Mouse (Mus musculus): ENCODE measurements at regions not wholly inside any gene's neighbourhood (a gene's known extent, or its start where the extent isn't known, plus 50 kb on each side); places are given as distances from the start of the nearest gene placed in this dataset.

DNA sequence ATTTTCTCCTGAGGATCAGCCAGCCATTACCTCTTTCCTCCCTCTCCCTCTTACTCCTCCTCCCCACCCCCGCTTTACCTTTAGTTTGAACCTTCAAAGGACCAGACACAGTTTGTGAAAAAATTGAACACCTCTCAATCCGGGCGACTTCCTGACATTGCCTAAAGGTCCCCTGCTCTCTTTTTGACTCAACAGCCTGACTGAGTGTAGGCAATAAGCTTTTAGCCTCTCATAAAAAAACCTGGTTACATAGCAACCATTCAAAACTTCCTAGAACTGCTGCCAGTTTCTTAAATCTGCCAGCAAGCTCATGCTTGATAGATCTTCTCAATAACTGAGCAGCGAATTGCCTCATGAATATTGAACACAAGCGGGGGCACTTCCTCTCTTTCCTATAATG lies 71.7 kb downstream of the Zfp945 start:
- no peak overlapping the region for H3K27ac ChIP-seq (replicated peaks)
- peaks cover 24% of the 10 kb centered on the region for H3K9me3 ChIP-seq
- H3K4me1 ChIP-seq: no peaks in the 10 kb centered on the region
- H3K4me2 ChIP-seq: no peak overlapping the region
- no peak for ATAC-seq (ENCODE audit: extremely low read depth, insufficient number of reproducible peaks, low FRiP score, low TSS enrichment)
- peaks cover 19% of the 10 kb centered on the region for H3K36me3 ChIP-seq
- H3K4me3 ChIP-seq: no peak overlapping the region
- H3K27me3 ChIP-seq (replicated peaks): no peaks in the 10 kb centered on the region
- no peak overlapping the region for H3K9ac ChIP-seq
- WGBS: 75% methylated on average over 5 of the region's 5 CpGs

DNA sequence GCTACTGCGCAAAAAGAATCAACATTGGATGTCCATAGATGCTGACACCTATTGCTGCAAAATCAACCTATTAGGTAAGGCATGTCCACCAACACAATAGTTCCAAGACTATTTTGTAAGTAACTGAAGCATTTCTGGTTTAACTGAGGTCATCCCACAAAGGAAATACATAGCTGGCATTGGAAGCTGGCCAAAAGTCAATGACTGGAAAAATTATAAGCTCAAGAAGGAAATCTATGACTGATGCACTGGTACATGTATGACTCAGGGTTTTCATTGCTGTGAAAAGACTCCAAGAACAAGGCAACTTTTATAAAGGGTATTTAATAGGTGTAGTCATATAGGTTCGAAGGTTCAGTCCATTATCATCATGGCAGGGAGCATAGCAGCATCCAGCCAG lies 82.5 kb downstream of the Zfp945 start:
- peaks cover 54% of the 10 kb centered on the region for H3K36me3 ChIP-seq
- ATAC-seq (ENCODE audit: extremely low read depth, insufficient number of reproducible peaks, low FRiP score, low TSS enrichment): no peak
- H3K4me2 ChIP-seq: no peak overlapping the region
- H3K4me1 ChIP-seq: no peaks in the 10 kb centered on the region
- H3K9ac ChIP-seq: no peak overlapping the region
- WGBS: 92% methylated on average over 2 of the region's 2 CpGs
- no peaks in the 10 kb centered on the region for H3K27me3 ChIP-seq (replicated peaks)
- H3K9me3 ChIP-seq: peaks cover 22% of the 10 kb centered on the region; the same call in 1 of the 2 replicates
- H3K4me3 ChIP-seq: no peak overlapping the region
- no peak overlapping the region for H3K27ac ChIP-seq (replicated peaks)

DNA sequence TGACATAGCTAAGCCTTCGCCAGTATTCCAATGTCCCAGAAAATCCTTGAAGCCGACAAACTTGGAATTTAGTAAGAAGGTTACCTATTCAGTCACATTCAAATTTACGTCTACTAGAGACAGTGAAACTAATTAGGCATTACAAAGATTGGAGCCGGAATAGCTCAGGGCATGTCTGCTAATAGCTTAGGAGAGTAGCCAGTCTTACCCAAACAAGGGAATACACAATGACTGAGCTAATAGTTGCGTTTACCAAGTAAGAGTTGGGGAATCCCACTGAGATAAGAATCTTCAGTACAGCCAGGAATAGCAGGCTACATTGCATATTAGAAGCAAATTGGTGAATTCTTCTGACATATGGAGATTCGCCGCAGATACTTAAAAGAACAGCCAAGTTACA lies 121.2 kb downstream of the Zfp945 start:
- no peak for ATAC-seq (ENCODE audit: extremely low read depth, insufficient number of reproducible peaks, low FRiP score, low TSS enrichment)
- H3K4me3 ChIP-seq: no peak overlapping the region
- WGBS: 52% methylated on average over 7 of the region's 7 CpGs
- H3K36me3 ChIP-seq: no peaks in the 10 kb centered on the region
- no peak overlapping the region for H3K9ac ChIP-seq
- no peaks in the 10 kb centered on the region for H3K27me3 ChIP-seq (replicated peaks)
- no peaks in the 10 kb centered on the region for H3K4me1 ChIP-seq
- H3K27ac ChIP-seq (replicated peaks): no peak overlapping the region
- no peaks in the 10 kb centered on the region for H3K9me3 ChIP-seq
- H3K4me2 ChIP-seq: no peak overlapping the region

DNA sequence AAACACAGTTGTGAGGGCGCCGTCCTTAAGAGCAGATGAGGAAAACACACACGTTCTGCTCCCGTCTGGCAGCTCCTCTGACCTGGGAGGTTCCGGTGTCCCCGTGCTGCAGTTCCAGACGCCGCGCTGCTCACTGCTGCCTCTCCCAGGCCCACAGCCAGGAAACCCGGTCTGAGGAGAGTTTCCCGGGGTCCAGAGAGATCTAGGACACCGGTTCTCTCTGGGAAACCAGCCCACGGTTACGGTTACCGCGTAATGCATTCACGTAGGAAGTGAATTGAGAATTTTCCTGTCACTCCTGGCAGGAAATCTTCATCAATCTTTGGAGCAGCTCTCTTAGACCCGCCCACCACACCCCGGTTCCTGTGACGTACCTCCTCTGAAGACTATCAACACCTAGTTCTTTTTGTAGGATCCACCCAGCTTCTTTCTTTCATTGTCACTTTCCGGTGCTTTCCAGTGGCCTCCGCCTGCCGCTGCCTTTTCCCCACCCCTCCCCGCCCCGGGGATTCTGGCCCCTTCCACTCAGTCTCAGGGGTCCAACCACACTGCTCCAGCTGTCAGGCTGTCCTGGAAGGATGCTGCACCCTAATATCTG lies 127.3 kb downstream of the Zfp945 start:
- Histone ChIP-seq H3K4me3 (peak overlapping the region; percentile 64), H3K9me3 (no peaks in the 10 kb centered on the region), H3K4me2 (peak overlapping the region; percentile 67), H3K27ac (replicated peaks) (peak overlapping the region; percentile 83), H3K27me3 (replicated peaks) (no peaks in the 10 kb centered on the region), H3K9ac (peak overlapping the region; percentile 82), H3K36me3 (peaks cover 15% of the 10 kb centered on the region), H3K4me1 (peaks cover 8% of the 10 kb centered on the region)
- 0% methylated on average over 25 of the region's 25 CpGs for WGBS
- no peak for ATAC-seq (ENCODE audit: extremely low read depth, insufficient number of reproducible peaks, low FRiP score, low TSS enrichment)

DNA sequence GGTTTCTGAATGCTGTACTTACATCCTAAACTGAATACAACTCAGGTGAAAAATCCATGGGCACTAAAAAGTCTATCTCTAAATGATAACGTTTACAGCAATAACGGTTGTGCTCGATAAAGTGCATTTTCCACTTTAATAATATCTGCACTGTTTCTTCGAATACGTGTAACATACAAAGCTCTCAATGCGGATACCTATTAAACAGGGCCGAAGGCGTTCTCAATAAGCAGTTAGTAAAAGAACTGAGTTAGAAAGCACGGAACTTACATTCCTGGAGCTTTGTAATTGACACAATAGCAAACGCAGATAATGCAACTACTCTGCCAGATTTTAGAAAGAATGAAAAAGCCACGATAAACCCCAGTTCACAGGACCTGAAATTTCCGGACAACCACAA lies 127.8 kb downstream of the Zfp945 start:
- peak overlapping the region; percentile 83 for H3K27ac ChIP-seq (replicated peaks)
- ATAC-seq (ENCODE audit: extremely low read depth, insufficient number of reproducible peaks, low FRiP score, low TSS enrichment): no peak
- peaks cover 8% of the 10 kb centered on the region for H3K4me1 ChIP-seq
- H3K9ac ChIP-seq: peak overlapping the region; percentile 82
- H3K27me3 ChIP-seq (replicated peaks): no peaks in the 10 kb centered on the region
- 11% methylated on average over 12 of the region's 12 CpGs for WGBS
- peak overlapping the region; percentile 67 for H3K4me2 ChIP-seq
- no peaks in the 10 kb centered on the region for H3K9me3 ChIP-seq
- H3K36me3 ChIP-seq: peaks cover 16% of the 10 kb centered on the region
- peak overlapping the region; percentile 64 for H3K4me3 ChIP-seq

DNA sequence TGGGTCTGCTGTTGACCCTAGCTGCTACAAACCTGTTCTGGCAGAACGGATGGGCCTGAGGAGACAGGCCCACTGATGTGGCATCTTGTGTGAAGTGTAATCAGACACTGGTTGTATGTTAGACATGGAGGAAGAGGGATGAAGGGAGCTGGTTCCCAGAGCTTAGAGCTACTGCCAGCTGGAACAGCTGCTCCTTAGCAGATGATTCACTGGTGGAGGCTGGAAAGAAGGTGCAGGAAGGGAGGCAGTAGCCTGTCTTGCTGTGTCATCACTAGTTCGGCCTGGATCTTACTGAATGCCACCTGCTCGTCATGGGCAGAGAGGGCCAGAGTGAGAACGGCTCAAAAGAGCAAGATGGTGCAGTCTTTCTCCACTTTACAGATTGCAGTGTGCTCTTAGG lies 130.6 kb downstream of the Zfp945 start:
- Histone ChIP-seq H3K27me3 (replicated peaks) (no peaks in the 10 kb centered on the region), H3K9ac (no peak overlapping the region), H3K4me1 (peaks cover 8% of the 10 kb centered on the region), H3K27ac (replicated peaks) (no peak overlapping the region), H3K9me3 (peaks cover 5% of the 10 kb centered on the region; the same call in 1 of the 2 replicates), H3K36me3 (peaks cover 31% of the 10 kb centered on the region), H3K4me3 (no peak overlapping the region), H3K4me2 (no peak overlapping the region)
- ATAC-seq (ENCODE audit: extremely low read depth, insufficient number of reproducible peaks, low FRiP score, low TSS enrichment): no peak
- 80% methylated on average over 4 of the region's 4 CpGs for WGBS

Data from heart, embryonic 13.5 days (tissue).